Mouse (Mus musculus): ENCODE results near the gene Lrrc18. TPM values are rescaled to one million over a fixed set of nuclear protein-coding genes. Genes with fewer than 3 reads are reported as not detected.

The Lrrc18 gene
- 0.03 and 0.05 TPM in 2 replicates for polyA plus RNA-seq (2015; fragmentation: Nextera tagmentation; extraction: Ambion mirVana)

GRCm38 (mm10) chr14:32991082-32991481, at the start of gene Lrrc18:
TSS of gene Lrrc18 (plus strand) at chr14:32991382.
- Histone ChIP-seq H3K36me3 (no peaks in the 10 kb centered on the region), H3K27ac (no peak within 1 kb of the TSS), H3K9ac (no peak within 1 kb of the TSS), H3K4me3 (replicated peaks) (no peak within 1 kb of the TSS), H3K27me3 (no peaks in the 10 kb centered on the region), H3K4me1 (replicated peaks) (no peaks in the 10 kb centered on the region), H3K4me2 (no peak within 1 kb of the TSS), H3K9me3 (replicated peaks) (no peaks in the 10 kb centered on the region)
- WGBS (ENCODE audit: insufficient replicate concordance): 72% methylated on average over 2 of the region's 2 CpGs
- ATAC-seq (ENCODE audit: low read depth) (no peak), DNase-seq (no peak)

- Histone ChIP-seq H3K27me3 (no peaks in the 10 kb centered on the region), H3K4me2 (no peak overlapping the region), H3K27ac (no peak overlapping the region), H3K36me3 (no peaks in the 10 kb centered on the region), H3K9ac (no peak overlapping the region), H3K4me1 (replicated peaks) (no peaks in the 10 kb centered on the region), H3K4me3 (replicated peaks) (no peak overlapping the region), H3K9me3 (replicated peaks) (no peaks in the 10 kb centered on the region)
- 58% methylated on average over 2 of the region's 2 CpGs for WGBS (ENCODE audit: insufficient replicate concordance)
- ATAC-seq (ENCODE audit: low read depth) (no peak), DNase-seq (no peak)
Measured at GRCm38 (mm10) chr14:32947512-32947911, 43.7 kb upstream of the Lrrc18 start.

- no peak for ATAC-seq (ENCODE audit: low read depth)
- Histone ChIP-seq H3K27me3 (no peaks in the 10 kb centered on the region), H3K9ac (no peak overlapping the region), H3K4me1 (replicated peaks) (no peaks in the 10 kb centered on the region), H3K4me3 (replicated peaks) (no peak overlapping the region), H3K36me3 (no peaks in the 10 kb centered on the region), H3K27ac (peak overlapping the region; percentile 27; the same call in 1 of the 2 replicates), H3K9me3 (replicated peaks) (no peaks in the 10 kb centered on the region), H3K4me2 (no peak overlapping the region)
- WGBS (ENCODE audit: insufficient replicate concordance): 56% methylated on average over 20 of the region's 20 CpGs
- DNase-seq: no peak
Measured at GRCm38 (mm10) chr14:32950312-32951301, 40.6 kb upstream of the Lrrc18 start.

GRCm38 (mm10) chr14:32956486-32956885, 34.7 kb upstream of the Lrrc18 start:
- ATAC-seq (ENCODE audit: low read depth): no peak
- H3K27ac ChIP-seq: no peak overlapping the region
- H3K36me3 ChIP-seq: no peaks in the 10 kb centered on the region
- WGBS (ENCODE audit: insufficient replicate concordance): 66% methylated on average over 8 of the region's 8 CpGs
- no peaks in the 10 kb centered on the region for H3K4me1 ChIP-seq (replicated peaks)
- no peaks in the 10 kb centered on the region for H3K9me3 ChIP-seq (replicated peaks)
- DNase-seq: no peak
- H3K9ac ChIP-seq: no peak overlapping the region
- no peak overlapping the region for H3K4me2 ChIP-seq
- H3K27me3 ChIP-seq: no peaks in the 10 kb centered on the region
- no peak overlapping the region for H3K4me3 ChIP-seq (replicated peaks)

GRCm38 (mm10) chr14:32958671-32959070, 32.5 kb upstream of the Lrrc18 start:
- Histone ChIP-seq H3K4me2 (no peak overlapping the region), H3K27ac (no peak overlapping the region), H3K36me3 (no peaks in the 10 kb centered on the region), H3K4me3 (replicated peaks) (no peak overlapping the region), H3K9ac (no peak overlapping the region), H3K9me3 (replicated peaks) (no peaks in the 10 kb centered on the region), H3K4me1 (replicated peaks) (no peaks in the 10 kb centered on the region), H3K27me3 (no peaks in the 10 kb centered on the region)
- WGBS (ENCODE audit: insufficient replicate concordance): 57% methylated on average over 8 of the region's 8 CpGs
- DNase-seq (no peak), ATAC-seq (ENCODE audit: low read depth) (no peak)

GRCm38 (mm10) chr14:32960481-32960880, 30.7 kb upstream of the Lrrc18 start:
- Histone ChIP-seq H3K9me3 (replicated peaks) (no peaks in the 10 kb centered on the region), H3K27me3 (no peaks in the 10 kb centered on the region), H3K4me2 (no peak overlapping the region), H3K4me3 (replicated peaks) (no peak overlapping the region), H3K36me3 (no peaks in the 10 kb centered on the region), H3K9ac (no peak overlapping the region), H3K4me1 (replicated peaks) (no peaks in the 10 kb centered on the region), H3K27ac (no peak overlapping the region)
- no peak for ATAC-seq (ENCODE audit: low read depth)
- WGBS (ENCODE audit: insufficient replicate concordance): 37% methylated on average over 5 of the region's 5 CpGs
- no peak for DNase-seq

GRCm38 (mm10) chr14:32964742-32965141, 26.4 kb upstream of the Lrrc18 start:
- Histone ChIP-seq H3K9ac (no peak overlapping the region), H3K4me2 (no peak overlapping the region), H3K27ac (no peak overlapping the region), H3K4me1 (replicated peaks) (no peaks in the 10 kb centered on the region), H3K9me3 (replicated peaks) (no peaks in the 10 kb centered on the region), H3K36me3 (no peaks in the 10 kb centered on the region), H3K27me3 (no peaks in the 10 kb centered on the region), H3K4me3 (replicated peaks) (no peak overlapping the region)
- ATAC-seq (ENCODE audit: low read depth): no peak
- no peak for DNase-seq
- 72% methylated on average over 10 of the region's 10 CpGs for WGBS (ENCODE audit: insufficient replicate concordance)

- Histone ChIP-seq H3K9ac (no peak overlapping the region), H3K27me3 (no peaks in the 10 kb centered on the region), H3K4me1 (replicated peaks) (no peaks in the 10 kb centered on the region), H3K36me3 (no peaks in the 10 kb centered on the region), H3K4me3 (replicated peaks) (no peak overlapping the region), H3K4me2 (no peak overlapping the region), H3K27ac (no peak overlapping the region), H3K9me3 (replicated peaks) (no peaks in the 10 kb centered on the region)
- ATAC-seq (ENCODE audit: low read depth) (peak; percentile 20; the same call in 1 of the 2 replicates), DNase-seq (no peak)
- 80% methylated on average over 9 of the region's 9 CpGs for WGBS (ENCODE audit: insufficient replicate concordance)
Measured at GRCm38 (mm10) chr14:32970700-32971099, 20.5 kb upstream of the Lrrc18 start.

GRCm38 (mm10) chr14:32984176-32984738, 6.9 kb upstream of the Lrrc18 start:
- 59% methylated on average over 6 of the region's 6 CpGs for WGBS (ENCODE audit: insufficient replicate concordance)
- Histone ChIP-seq H3K27ac (no peak overlapping the region), H3K4me3 (replicated peaks) (no peak overlapping the region), H3K27me3 (no peaks in the 10 kb centered on the region), H3K36me3 (no peaks in the 10 kb centered on the region), H3K4me1 (replicated peaks) (no peaks in the 10 kb centered on the region), H3K9ac (no peak overlapping the region), H3K4me2 (no peak overlapping the region), H3K9me3 (replicated peaks) (no peaks in the 10 kb centered on the region)
- DNase-seq (no peak), ATAC-seq (ENCODE audit: low read depth) (no peak)

GRCm38 (mm10) chr14:32986659-32987058, 4.5 kb upstream of the Lrrc18 start:
- H3K36me3 ChIP-seq: no peaks in the 10 kb centered on the region
- no peaks in the 10 kb centered on the region for H3K9me3 ChIP-seq (replicated peaks)
- H3K27me3 ChIP-seq: no peaks in the 10 kb centered on the region
- no peaks in the 10 kb centered on the region for H3K4me1 ChIP-seq (replicated peaks)
- DNase-seq (no peak), ATAC-seq (ENCODE audit: low read depth) (no peak)
- H3K4me2 ChIP-seq: no peak overlapping the region
- WGBS (ENCODE audit: insufficient replicate concordance): 59% methylated on average over 4 of the region's 4 CpGs
- H3K27ac ChIP-seq: no peak overlapping the region
- H3K4me3 ChIP-seq (replicated peaks): no peak overlapping the region
- no peak overlapping the region for H3K9ac ChIP-seq

GRCm38 (mm10) chr14:32994954-32995636, 3.9 kb downstream of the Lrrc18 start:
- WGBS (ENCODE audit: insufficient replicate concordance): 41% methylated on average over 10 of the region's 10 CpGs
- no peaks in the 10 kb centered on the region for H3K4me1 ChIP-seq (replicated peaks)
- DNase-seq (no peak), ATAC-seq (ENCODE audit: low read depth) (no peak)
- peak overlapping the region; percentile 23; the same call in 1 of the 2 replicates for H3K4me2 ChIP-seq
- no peaks in the 10 kb centered on the region for H3K36me3 ChIP-seq
- H3K9me3 ChIP-seq (replicated peaks): no peaks in the 10 kb centered on the region
- H3K27me3 ChIP-seq: no peaks in the 10 kb centered on the region
- no peak overlapping the region for H3K4me3 ChIP-seq (replicated peaks)
- H3K27ac ChIP-seq: no peak overlapping the region
- H3K9ac ChIP-seq: no peak overlapping the region
